Comparison of ENCODE assay signal across 9 mouse cellular contexts in the genomic region with DNA sequence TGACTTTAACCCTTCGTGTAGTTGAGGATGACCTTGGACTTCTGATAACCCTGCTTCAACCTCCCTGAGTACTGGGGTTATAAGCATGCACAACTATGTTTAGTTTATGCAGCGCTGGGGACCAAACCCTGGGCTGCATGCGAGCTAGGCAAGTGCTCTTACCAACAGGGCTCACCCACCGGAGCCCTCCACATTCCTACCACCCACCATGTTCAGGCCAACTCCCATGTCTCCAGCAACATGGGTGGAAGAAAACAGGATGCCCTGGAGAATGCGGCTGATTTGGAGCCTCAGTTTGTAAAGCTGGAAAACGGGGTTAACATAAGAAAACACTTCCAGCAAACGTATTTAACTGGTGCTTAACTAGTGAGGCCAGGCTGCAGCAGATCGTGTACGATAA. TPM values are rescaled to one million over a fixed set of nuclear protein-coding genes. Genes with fewer than 3 reads are reported as not detected.
DNase-seq lines count a peak whose midpoint lies in the region; ATAC-seq and TF ChIP-seq lines count a peak whose summit lies in the region.
"Had no signal": no experiment of that assay in that cellular context is flagged by ENCODE, and none has a peak within 500 bp of the region (broad histone marks: within the 10 kb centered on the region; RNA-seq: fewer than 3 reads in every experiment).

No protein-coding gene starts in this region.

- WGBS in kidney, embryonic 16.5 days = 21% methylated on average over 9 of the region's 9 CpGs
- 21% methylated on average over 9 of the region's 9 CpGs for WGBS in hindbrain, postnatal 0 days

- H3K27me3 ChIP-seq in kidney, embryonic 16.5 days (ENCODE audit: insufficient read depth, low read length) = no peaks in the 10 kb centered on the region
- no peaks in the 10 kb centered on the region for H3K27me3 ChIP-seq in hindbrain, postnatal 0 days (ENCODE audit: insufficient read depth, low read length)
- H3K27me3 ChIP-seq in myocyte (ENCODE audit: control insufficient read depth, insufficient read depth, insufficient read length) = no peaks in the 10 kb centered on the region

- H3ac ChIP-seq in myocyte (ENCODE audit: control insufficient read depth, insufficient read length) = peak overlapping the region; percentile 53

- DNase-seq in kidney, postnatal 10 days = no peak
- DNase-seq in hindbrain, postnatal 0 days (ENCODE audit: low spot score) = no peak
- DNase-seq in adrenal gland, postnatal 36 days = no peak
- no peak for DNase-seq in yolk sac, embryonic 10.5 days (ENCODE audit: low spot score)
- DNase-seq in kidney, adult 18-20 months = no peak

- peak overlapping the region; percentile 63 for H3K4me3 ChIP-seq in kidney, embryonic 16.5 days (ENCODE audit: low read length)
- H3K4me3 ChIP-seq in brown adipose tissue, adult 24 weeks (ENCODE audit: insufficient read depth, low read depth, low read length) = peak overlapping the region; percentile 95
- H3K4me3 ChIP-seq in hindbrain, postnatal 0 days (ENCODE audit: low read length) = peak overlapping the region; percentile 60
- H3K4me3 ChIP-seq in myocyte = peak overlapping the region; percentile 52

- ATAC-seq in kidney, embryonic 16.5 days (ENCODE audit: low FRiP score, low TSS enrichment) = no peak
- no peak for ATAC-seq in hindbrain, postnatal 0 days

- peak overlapping the region; percentile 69 for H3K4me2 ChIP-seq in kidney, embryonic 16.5 days (replicated peaks; ENCODE audit: low read depth, low read length)
- peak overlapping the region; percentile 86 for H3K4me2 ChIP-seq in hindbrain, postnatal 0 days (ENCODE audit: low read depth, low read length)
- H3K4me2 ChIP-seq in myocyte (ENCODE audit: low read depth) = peak overlapping the region; percentile 95

- H3K79me2 ChIP-seq in myocyte (ENCODE audit: control insufficient read depth, insufficient read depth) = peaks cover 14% of the 10 kb centered on the region

- peak overlapping the region; percentile 72 for H3K9ac ChIP-seq in kidney, embryonic 16.5 days (replicated peaks; ENCODE audit: low read length)
- peak overlapping the region; percentile 59 for H3K9ac ChIP-seq in hindbrain, postnatal 0 days (replicated peaks; ENCODE audit: low read length)

- H3K9me3 ChIP-seq in kidney, embryonic 16.5 days (ENCODE audit: low read length) = no peaks in the 10 kb centered on the region
- no peaks in the 10 kb centered on the region for H3K9me3 ChIP-seq in hindbrain, postnatal 0 days (ENCODE audit: low read length)

- peaks cover 49% of the 10 kb centered on the region for H3K4me1 ChIP-seq in kidney, embryonic 16.5 days (ENCODE audit: insufficient read depth, low read length)
- peaks cover 34% of the 10 kb centered on the region for H3K4me1 ChIP-seq in brown adipose tissue, adult 24 weeks (ENCODE audit: control insufficient read depth, insufficient read depth, insufficient read length, low read length)
- no peaks in the 10 kb centered on the region for H3K4me1 ChIP-seq in hindbrain, postnatal 0 days (ENCODE audit: insufficient read depth, low read length)

- TF ChIP-seq CTCF in hindbrain, postnatal 0 days (IDR thresholded peaks at IDR 0.05; ENCODE audit: low read depth) = no peak

- H3K36me3 ChIP-seq in kidney, embryonic 16.5 days (ENCODE audit: insufficient read depth, low read length) = no peaks in the 10 kb centered on the region
- H3K36me3 ChIP-seq in hindbrain, postnatal 0 days (ENCODE audit: insufficient read depth, low read length) = no peaks in the 10 kb centered on the region
- no peaks in the 10 kb centered on the region for H3K36me3 ChIP-seq in myocyte (ENCODE audit: control insufficient read depth, insufficient read depth)

- no peak overlapping the region for H3K27ac ChIP-seq in kidney, embryonic 16.5 days (ENCODE audit: low read length)
- peak overlapping the region; percentile 97 for H3K27ac ChIP-seq in brown adipose tissue, adult 24 weeks (replicated peaks; ENCODE audit: low read depth, low read length)
- peak overlapping the region; percentile 76 for H3K27ac ChIP-seq in hindbrain, postnatal 0 days

- TF ChIP-seq POLR2A in myocyte (IDR thresholded peaks at IDR 0.05; ENCODE audit: insufficient read length, low read depth) = no peak

TF ChIP-seq in myocyte, 11 proteins besides CTCF, POLR2A, EP300 and RAD21:
- TF ChIP-seq MYOD1 (IDR thresholded peaks at IDR 0.05; ENCODE audit: control insufficient read depth in 1 of 3, insufficient read length in 2 of 3, low read depth in 2 of 3) (no peak), SRF (IDR thresholded peaks at IDR 0.05; ENCODE audit: control insufficient read depth, insufficient read length, low read depth) (no peak), POLR2AphosphoS2 (IDR thresholded peaks at IDR 0.05; ENCODE audit: insufficient read length, low read depth) (no peak), REST (IDR thresholded peaks at IDR 0.05; ENCODE audit: insufficient read depth, insufficient read length) (no peak), MAX (IDR thresholded peaks at IDR 0.05; ENCODE audit: low read depth) (no peak), CEBPB (IDR thresholded peaks at IDR 0.05; ENCODE audit: insufficient read depth, poor library complexity, severe bottlenecking) (no peak), E2F4 (IDR thresholded peaks at IDR 0.05; ENCODE audit: insufficient read depth) (no peak), MYOG (IDR thresholded peaks at IDR 0.05; ENCODE audit: control insufficient read depth in 1 of 3, insufficient read depth in 1 of 3, insufficient read length in 2 of 3, low read depth in 2 of 3) (no peak), TCF3 (IDR thresholded peaks at IDR 0.05; ENCODE audit: insufficient read length, low read depth) (no peak), USF1 (IDR thresholded peaks at IDR 0.05; ENCODE audit: low read depth) (no peak), TCF12 (IDR thresholded peaks at IDR 0.05; ENCODE audit: insufficient read depth, poor library complexity, severe bottlenecking) (no peak)
TF ChIP-seq in myocyte: peak in this region for 0.

RNA-seq across cellular contexts. Expression of gene Plod1, which starts 0.7 kb away (rescaled TPM):
- 58.6 and 61.5 TPM in 2 replicates for polyA plus RNA-seq in kidney, embryonic 16.5 days (2015; fragmentation: Nextera tagmentation; extraction: Ambion mirVana)
- 24.8 and 28.6 TPM in 2 replicates for polyA plus RNA-seq in brown adipose tissue, adult 24 weeks (2012; ENCODE audit: insufficient read depth, insufficient read length, missing spikeins)
- total RNA-seq in hindbrain, postnatal 0 days (2014; rRNA removed) = 30.0 and 46.2 TPM in 2 replicates
- 22.6 and 22.8 TPM in 2 replicates for polyA plus RNA-seq in hindbrain, postnatal 0 days (2015; fragmentation: Nextera tagmentation; extraction: Ambion mirVana)
- 77.2 TPM for polyA plus RNA-seq in myocyte (2012; fragmentation: generic; extraction: Trizol)
- total RNA-seq in adrenal gland, postnatal 36 days (2021) = 10 to 100 TPM; 35.1 to 47.1 TPM

RNA-seq across cellular contexts. Expression of gene 2510039O18Rik, which starts 4.8 kb away (rescaled TPM):
- polyA plus RNA-seq in kidney, embryonic 16.5 days (2015; fragmentation: Nextera tagmentation; extraction: Ambion mirVana) = 10.4 and 13.9 TPM in 2 replicates
- 18.7 and 19.7 TPM in 2 replicates for polyA plus RNA-seq in brown adipose tissue, adult 24 weeks (2012; ENCODE audit: insufficient read depth, insufficient read length, missing spikeins)
- total RNA-seq in hindbrain, postnatal 0 days (2014; rRNA removed) = 62.9 and 70.9 TPM in 2 replicates
- polyA plus RNA-seq in hindbrain, postnatal 0 days (2015; fragmentation: Nextera tagmentation; extraction: Ambion mirVana) = 10.3 and 11.0 TPM in 2 replicates
- polyA plus RNA-seq in myocyte (2012; fragmentation: generic; extraction: Trizol) = 49.9 TPM
- total RNA-seq in adrenal gland, postnatal 36 days (2021) = 10 to 100 TPM; 48.1 to 51.0 TPM

RNA-seq across cellular contexts. Expression of gene Mfn2, which starts 31.4 kb away (rescaled TPM):
- 45.4 and 47.1 TPM in 2 replicates for polyA plus RNA-seq in kidney, embryonic 16.5 days (2015; fragmentation: Nextera tagmentation; extraction: Ambion mirVana)
- polyA plus RNA-seq in brown adipose tissue, adult 24 weeks (2012; ENCODE audit: insufficient read depth, insufficient read length, missing spikeins) = 156 and 170 TPM in 2 replicates
- total RNA-seq in hindbrain, postnatal 0 days (2014; rRNA removed) = 86.1 and 88.6 TPM in 2 replicates
- polyA plus RNA-seq in hindbrain, postnatal 0 days (2015; fragmentation: Nextera tagmentation; extraction: Ambion mirVana) = 84.9 and 86.8 TPM in 2 replicates
- 75.8 TPM for polyA plus RNA-seq in myocyte (2012; fragmentation: generic; extraction: Trizol)
- 100 to 1,000 TPM; 150 to 219 TPM for total RNA-seq in adrenal gland, postnatal 36 days (2021)

RNA-seq across cellular contexts. Expression of gene Nppb, which starts 49.7 kb away (rescaled TPM):
- polyA plus RNA-seq in kidney, embryonic 16.5 days (2015; fragmentation: Nextera tagmentation; extraction: Ambion mirVana) = 0.21 TPM in 1 of 2 replicates, not detected in the other
- polyA plus RNA-seq in brown adipose tissue, adult 24 weeks (2012; ENCODE audit: insufficient read depth, insufficient read length, missing spikeins) = not detected in 2 replicates
- total RNA-seq in hindbrain, postnatal 0 days (2014; rRNA removed) = 1.3 TPM in 1 of 2 replicates, not detected in the other
- 0.19 and 0.72 TPM in 2 replicates for polyA plus RNA-seq in hindbrain, postnatal 0 days (2015; fragmentation: Nextera tagmentation; extraction: Ambion mirVana)
- polyA plus RNA-seq in myocyte (2012; fragmentation: generic; extraction: Trizol) = 0.26 TPM
- total RNA-seq in adrenal gland, postnatal 36 days (2021) = 1 to 10 TPM in 1 of 2 experiments, not detected in 1; 2.9 TPM
- total RNA-seq: left cerebral cortex, postnatal 25 days had no signal
